Mouse (Mus musculus): Measurements from ENCODE around the gene Gm44579. TPM values are rescaled to one million over a fixed set of nuclear protein-coding genes. Genes with fewer than 3 reads are reported as not detected.

Gm44579 gene
- total and polyA plus RNA-seq, 3 experiments, result not detected

GRCm38 (mm10) chr15:98195442-98195841 lies 25.3 kb downstream of the Gm44579 start, which contains the start of gene Olfr288:
Olfr288 (minus strand) TSS chr15:98195542.
- Histone ChIP-seq H3K27ac (no peak within 1 kb of the TSS), H3K9ac (ENCODE audit: low read depth, low read length) (no peak within 1 kb of the TSS), H3K79me2 (replicated peaks; ENCODE audit: control insufficient read depth, insufficient read depth, low read length) (no peaks in the 10 kb centered on the region), H3K4me3 (no peak within 1 kb of the TSS), H3K4me1 (ENCODE audit: control insufficient read depth, insufficient read depth, low read length) (no peaks in the 10 kb centered on the region), H3K27me3 (ENCODE audit: control insufficient read depth, insufficient read depth, low read length) (no peaks in the 10 kb centered on the region), H3K36me3 (ENCODE audit: control insufficient read depth, insufficient read depth, low read length) (no peaks in the 10 kb centered on the region)
- no peak for DNase-seq
- intact Hi-C loops (cut with DNase I), result no loop called here
- WGBS, result 69% methylated on average over 3 of the region's 3 CpGs
- TF ChIP-seq EP300 (IDR thresholded peaks at IDR 0.05; ENCODE audit: insufficient read depth, low read depth, low read length), result no peak
- TF ChIP-seq POLR2A (IDR thresholded peaks at IDR 0.05; ENCODE audit: insufficient read depth, low read depth, low read length), result no peak
- TF ChIP-seq CTCF (IDR thresholded peaks at IDR 0.05), result no peak

- H3K79me2 ChIP-seq (replicated peaks; ENCODE audit: control insufficient read depth, insufficient read depth, low read length), result no peaks in the 10 kb centered on the region
- H3K9ac ChIP-seq (ENCODE audit: low read depth, low read length), result no peak overlapping the region
- H3K36me3 ChIP-seq (ENCODE audit: control insufficient read depth, insufficient read depth, low read length), result no peaks in the 10 kb centered on the region
- intact Hi-C loops (cut with DNase I), result loop anchor here (5.0 to 10.0 kb wide), 3 partner anchors 108 to 320 kb away; no protein-coding TSS in a partner anchor
- H3K4me3 ChIP-seq, result no peak overlapping the region
- TF ChIP-seq POLR2A (IDR thresholded peaks at IDR 0.05; ENCODE audit: insufficient read depth, low read depth, low read length), result no peak
- TF ChIP-seq EP300 (IDR thresholded peaks at IDR 0.05; ENCODE audit: insufficient read depth, low read depth, low read length), result no peak
- TF ChIP-seq CTCF (IDR thresholded peaks at IDR 0.05), result no peak
- no peak for DNase-seq
- H3K27me3 ChIP-seq (ENCODE audit: control insufficient read depth, insufficient read depth, low read length), result no peaks in the 10 kb centered on the region
- peaks cover 2% of the 10 kb centered on the region for H3K4me1 ChIP-seq (ENCODE audit: control insufficient read depth, insufficient read depth, low read length)
- 38% methylated on average over 4 of the region's 4 CpGs for WGBS
- no peak overlapping the region for H3K27ac ChIP-seq
Measured at GRCm38 (mm10) chr15:98184456-98184855, 36.3 kb downstream of the Gm44579 start.

GRCm38 (mm10) chr15:98181856-98182570 lies 38.8 kb downstream of the Gm44579 start:
- 69% methylated on average over 12 of the region's 12 CpGs for WGBS
- Histone ChIP-seq H3K27me3 (ENCODE audit: control insufficient read depth, insufficient read depth, low read length) (no peaks in the 10 kb centered on the region), H3K9ac (ENCODE audit: low read depth, low read length) (no peak overlapping the region), H3K36me3 (ENCODE audit: control insufficient read depth, insufficient read depth, low read length) (no peaks in the 10 kb centered on the region), H3K27ac (peak overlapping the region; percentile 95), H3K79me2 (replicated peaks; ENCODE audit: control insufficient read depth, insufficient read depth, low read length) (no peaks in the 10 kb centered on the region), H3K4me1 (ENCODE audit: control insufficient read depth, insufficient read depth, low read length) (peaks cover 2% of the 10 kb centered on the region), H3K4me3 (no peak overlapping the region)
- peak in 1 of 2 experiments; percentile 24 for DNase-seq
- intact Hi-C loops (cut with DNase I), result loop anchor here (2.0 to 10.0 kb wide), 4 partner anchors 110 to 323 kb away; no protein-coding TSS in a partner anchor
- no peak for TF ChIP-seq EP300 (IDR thresholded peaks at IDR 0.05; ENCODE audit: insufficient read depth, low read depth, low read length)
- TF ChIP-seq POLR2A (IDR thresholded peaks at IDR 0.05; ENCODE audit: insufficient read depth, low read depth, low read length), result no peak

DNA sequence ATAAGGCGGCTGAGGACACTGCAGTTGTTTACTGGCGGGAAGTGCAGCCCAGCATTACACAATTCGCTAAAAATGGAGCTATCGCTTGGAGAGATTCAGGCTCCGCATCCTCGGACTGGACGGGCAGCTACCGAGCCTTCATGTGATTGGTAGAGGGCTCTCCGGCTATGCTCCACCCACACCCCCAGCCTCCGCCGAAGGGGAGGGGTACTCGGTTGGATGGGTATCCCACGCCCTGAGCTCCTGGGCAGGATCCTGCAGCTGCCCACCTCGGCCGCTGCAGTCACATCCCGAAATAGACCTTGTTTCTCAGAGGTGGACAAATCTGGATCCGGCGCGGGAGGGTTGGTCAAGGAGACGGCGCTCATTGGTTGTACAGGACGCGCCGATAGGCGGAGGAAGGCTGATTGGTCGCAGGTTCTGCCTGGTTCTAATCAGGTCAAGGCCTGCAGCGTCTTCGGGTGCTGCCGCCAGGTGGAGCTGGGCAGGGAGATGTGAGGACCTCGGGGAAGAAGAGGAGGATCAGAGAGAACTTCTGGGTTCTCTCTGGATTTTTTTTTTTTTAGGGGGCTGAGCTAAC lies 39.6 kb downstream of the Gm44579 start:
- H3K9ac ChIP-seq (ENCODE audit: low read depth, low read length), result peak overlapping the region; percentile 62
- no peaks in the 10 kb centered on the region for H3K36me3 ChIP-seq (ENCODE audit: control insufficient read depth, insufficient read depth, low read length)
- peak; percentile 92 to 95 for DNase-seq
- H3K4me1 ChIP-seq (ENCODE audit: control insufficient read depth, insufficient read depth, low read length), result peaks cover 2% of the 10 kb centered on the region
- peak overlapping the region; percentile 95 for H3K27ac ChIP-seq
- H3K27me3 ChIP-seq (ENCODE audit: control insufficient read depth, insufficient read depth, low read length), result no peaks in the 10 kb centered on the region
- under 1% methylated on average over 30 of the region's 30 CpGs for WGBS
- intact Hi-C loops (cut with DNase I), result loop anchor here (2.0 to 10.0 kb wide), 4 partner anchors 111 to 324 kb away; no protein-coding TSS in a partner anchor
- peak overlapping the region; percentile 45 for H3K4me3 ChIP-seq
- no peaks in the 10 kb centered on the region for H3K79me2 ChIP-seq (replicated peaks; ENCODE audit: control insufficient read depth, insufficient read depth, low read length)
- TF ChIP-seq CTCF (IDR thresholded peaks at IDR 0.05), result peak; percentile 92
- TF ChIP-seq POLR2A (IDR thresholded peaks at IDR 0.05; ENCODE audit: insufficient read depth, low read depth, low read length), result peak; percentile 60
- TF ChIP-seq EP300 (IDR thresholded peaks at IDR 0.05; ENCODE audit: insufficient read depth, low read depth, low read length), result peak; percentile 85; the same call in 1 of the 2 replicates

GRCm38 (mm10) chr15:98180567-98181131 lies 40.1 kb downstream of the Gm44579 start:
- TF ChIP-seq EP300 (IDR thresholded peaks at IDR 0.05; ENCODE audit: insufficient read depth, low read depth, low read length) (no peak; the same call in 1 of the 2 replicates), CTCF (IDR thresholded peaks at IDR 0.05) (no peak), POLR2A (IDR thresholded peaks at IDR 0.05; ENCODE audit: insufficient read depth, low read depth, low read length) (peak; percentile 88)
- DNase-seq, result no peak
- WGBS, result 10% methylated on average over 26 of the region's 26 CpGs
- H3K27ac ChIP-seq, result peak overlapping the region; percentile 95
- no peaks in the 10 kb centered on the region for H3K36me3 ChIP-seq (ENCODE audit: control insufficient read depth, insufficient read depth, low read length)
- H3K9ac ChIP-seq (ENCODE audit: low read depth, low read length), result peak overlapping the region; percentile 62
- H3K4me3 ChIP-seq, result peak overlapping the region; percentile 45
- intact Hi-C loops (cut with DNase I), result loop anchor here (2.0 to 10.0 kb wide), 4 partner anchors 112 to 324 kb away; no protein-coding TSS in a partner anchor
- H3K27me3 ChIP-seq (ENCODE audit: control insufficient read depth, insufficient read depth, low read length), result no peaks in the 10 kb centered on the region
- H3K79me2 ChIP-seq (replicated peaks; ENCODE audit: control insufficient read depth, insufficient read depth, low read length), result no peaks in the 10 kb centered on the region
- peaks cover 2% of the 10 kb centered on the region for H3K4me1 ChIP-seq (ENCODE audit: control insufficient read depth, insufficient read depth, low read length)

All from heart, adult 2 months (tissue).